Mouse (Mus musculus) heart, adult 2 months (tissue): Measurements from ENCODE around the gene Tead2. TPM values are rescaled to one million over a fixed set of nuclear protein-coding genes. Genes with fewer than 3 reads are reported as not detected.
A peak's percentile ranks its signal among the peaks of the same experiment; 100 is the strongest.

Experiments
- DNase-seq, 2 experiments: peaks; one replicate each; pipeline ENCODE4 v3.0.0; 2021
- H3K27ac ChIP-seq: fragments of 200-600 bp; 2 replicates; pipeline ENCODE4 v1.8.1; 2022
- H3K27me3 ChIP-seq: fragments of 200-500 bp; 2 replicates; pipeline ENCODE4 v1.6.1; 2012; ENCODE audit warnings: mild to moderate bottlenecking, low read length, inconsistent platforms, mixed read lengths; ENCODE audit not compliant: control insufficient read depth, insufficient read depth
- H3K36me3 ChIP-seq: fragments of 200-500 bp; 2 replicates; pipeline ENCODE4 v1.6.1; 2012; ENCODE audit warnings: low read length, inconsistent platforms; ENCODE audit not compliant: control insufficient read depth, insufficient read depth
- H3K4me1 ChIP-seq: fragments of 200-500 bp; 2 replicates; pipeline ENCODE4 v1.6.1; 2011; ENCODE audit warnings: low read length; ENCODE audit not compliant: control insufficient read depth, insufficient read depth
- H3K4me3 ChIP-seq: fragments of 200-600 bp; 2 replicates; pipeline ENCODE4 v1.8.1; 2022
- H3K79me2 ChIP-seq: fragments of 200-500 bp; replicated peaks from 2 replicates; pipeline ENCODE4 v1.6.1; 2012; ENCODE audit warnings: mild to moderate bottlenecking, inconsistent platforms, low read length, moderate library complexity, mixed read lengths; ENCODE audit not compliant: control insufficient read depth, insufficient read depth
- H3K9ac ChIP-seq: fragments of 200-500 bp; 2 replicates; pipeline ENCODE4 v1.6.1; 2012; ENCODE audit warnings: low read depth, mild to moderate bottlenecking, control low read depth, inconsistent platforms, low read length, mixed read lengths
- CTCF ChIP-seq: fragments of 200-600 bp; IDR thresholded peaks from 2 replicates; pipeline ENCODE4 v1.8.1; 2022; ENCODE audit warnings: antibody characterized with exemption, mild to moderate bottlenecking, moderate library complexity
- EP300 ChIP-seq: fragments of 200-500 bp; IDR thresholded peaks from 2 replicates; pipeline ENCODE4 v1.6.1; 2011; ENCODE audit warnings: low read depth, low read length, control low read depth; ENCODE audit not compliant: insufficient read depth
- POLR2A ChIP-seq: fragments of 200-500 bp; IDR thresholded peaks from 2 replicates; pipeline ENCODE4 v1.6.1; 2011; ENCODE audit warnings: mild to moderate bottlenecking, low read depth, low read length, control low read depth; ENCODE audit not compliant: insufficient read depth
- WGBS: fragments of 180-500 bp; shearing (Covaris S2); methylation state at CpG from one replicate; pipeline ENCODE4 v1.1.7; 2018; 5-methylcytosine and 5-hydroxymethylcytosine counted together
- intact Hi-C: fragments of 180-260 bp; cut with DNase I; formaldehyde crosslinking; loops from one replicate; pipeline ENCODE4 v1.15.1; 2025
- polyA plus RNA-seq: library from polyadenylated mRNA; depleted of rRNA; stranded (reverse); fragments of >200 nt; gene quantifications from 2 replicates; pipeline ENCODE4 v1.2.3, GENCODE M21; 2012
- total RNA-seq, 2 experiments: library from RNA; stranded (reverse); gene quantifications; 2 replicates each; pipeline ENCODE4 v1.2.3; 2021

Gene Tead2
- total and polyA plus RNA-seq, 3 experiments, result 6.2 to 14.0 (median 10.8) TPM

- H3K4me3 ChIP-seq, result no peak overlapping the region
- no peak overlapping the region for H3K27ac ChIP-seq
- no peaks in the 10 kb centered on the region for H3K27me3 ChIP-seq
- peak overlapping the region; percentile 16; the same call in 1 of the 2 replicates for H3K9ac ChIP-seq
- intact Hi-C loops, result no loop called here
- TF ChIP-seq POLR2A, result no peak
- no peak for TF ChIP-seq EP300
- TF ChIP-seq CTCF, result no peak
- no peaks in the 10 kb centered on the region for H3K79me2 ChIP-seq
- WGBS, result 35% methylated on average over 20 of the region's 20 CpGs
- H3K4me1 ChIP-seq, result peaks cover 6% of the 10 kb centered on the region
- peak in 1 of 2 experiments; percentile 21 for DNase-seq
- H3K36me3 ChIP-seq, result no peaks in the 10 kb centered on the region
Measured at GRCm38 (mm10) chr7:45233580-45234332, 18.2 kb downstream of the Tead2 start.

GRCm38 (mm10) chr7:45234333-45234841, 18.8 kb downstream of the Tead2 start:
- Histone ChIP-seq H3K4me1 (peaks cover 6% of the 10 kb centered on the region), H3K79me2 (no peaks in the 10 kb centered on the region), H3K9ac (peak overlapping the region; percentile 16; the same call in 1 of the 2 replicates), H3K36me3 (no peaks in the 10 kb centered on the region), H3K4me3 (peak overlapping the region; percentile 33; the same call in 1 of the 2 replicates), H3K27me3 (no peaks in the 10 kb centered on the region), H3K27ac (no peak overlapping the region)
- DNase-seq, result no peak
- WGBS, result 28% methylated on average over 29 of the region's 29 CpGs
- intact Hi-C loops, result no loop called here
- TF ChIP-seq EP300, result no peak
- no peak for TF ChIP-seq CTCF
- TF ChIP-seq POLR2A, result no peak

GRCm38 (mm10) chr7:45234922-45235571, 19.5 kb downstream of the Tead2 start:
- TF ChIP-seq CTCF, result no peak
- TF ChIP-seq EP300, result no peak
- peak; percentile 56 for TF ChIP-seq POLR2A
- no peaks in the 10 kb centered on the region for H3K36me3 ChIP-seq
- intact Hi-C loops, result no loop called here
- peak overlapping the region; percentile 33; the same call in 1 of the 2 replicates for H3K4me3 ChIP-seq
- H3K27me3 ChIP-seq, result no peaks in the 10 kb centered on the region
- 19% methylated on average over 21 of the region's 21 CpGs for WGBS
- peaks cover 6% of the 10 kb centered on the region for H3K4me1 ChIP-seq
- peak; percentile 56 to 60 for DNase-seq
- 0 out of 2 replicates have a peak overlapping the region, but pooled peaks have one; percentile 6 for H3K9ac ChIP-seq
- no peaks in the 10 kb centered on the region for H3K79me2 ChIP-seq
- peak overlapping the region; percentile 43; the same call in 1 of the 2 replicates for H3K27ac ChIP-seq

- H3K4me1 ChIP-seq, result peaks cover 6% of the 10 kb centered on the region
- no peak overlapping the region for H3K4me3 ChIP-seq
- no peaks in the 10 kb centered on the region for H3K79me2 ChIP-seq
- intact Hi-C loops, result no loop called here
- H3K27me3 ChIP-seq, result no peaks in the 10 kb centered on the region
- H3K27ac ChIP-seq, result peak overlapping the region; percentile 43; the same call in 1 of the 2 replicates
- H3K9ac ChIP-seq, result peak overlapping the region; percentile 6; the same call in 1 of the 2 replicates
- H3K36me3 ChIP-seq, result no peaks in the 10 kb centered on the region
- 65% methylated on average over 17 of the region's 17 CpGs for whole genome bisulfite sequencing
- peak; percentile 24 to 34 for DNase-seq
- no peak for TF ChIP-seq POLR2A
- TF ChIP-seq EP300, result no peak
- no peak for TF ChIP-seq CTCF
Measured at GRCm38 (mm10) chr7:45235656-45236180, 20.2 kb downstream of the Tead2 start.

GRCm38 (mm10) chr7:45237747-45238699, 22.5 kb downstream of the Tead2 start:
- Histone ChIP-seq H3K4me1 (peaks cover 6% of the 10 kb centered on the region), H3K36me3 (no peaks in the 10 kb centered on the region), H3K27me3 (no peaks in the 10 kb centered on the region), H3K4me3 (no peak overlapping the region), H3K9ac (no peak overlapping the region), H3K79me2 (no peaks in the 10 kb centered on the region), H3K27ac (peak overlapping the region; percentile 15; the same call in 1 of the 2 replicates)
- intact Hi-C loops, result no loop called here
- no peak for DNase-seq
- TF ChIP-seq CTCF (no peak), EP300 (no peak), POLR2A (no peak)
- WGBS, result 72% methylated on average over 17 of the region's 17 CpGs
